Mouse (Mus musculus) C2C12 (cell line): ENCODE results near the gene Mst1. TPM values are rescaled to one million over a fixed set of nuclear protein-coding genes. Genes with fewer than 3 reads are reported as not detected.
A peak's percentile ranks its signal among the peaks of the same experiment; 100 is the strongest.

Experiments
- H3K27me3 ChIP-seq: one replicate; pipeline ENCODE4 v1.6.1; 2011; ENCODE audit not compliant: control insufficient read depth, insufficient read depth, insufficient read length
- H3K36me3 ChIP-seq: one replicate; pipeline ENCODE4 v1.6.1; 2011; ENCODE audit not compliant: control insufficient read depth, insufficient read depth
- H3K4me3 ChIP-seq: one replicate; pipeline ENCODE4 v1.5.1; 2011; ENCODE audit warnings: mild to moderate bottlenecking, control low read depth; ENCODE audit not compliant: poor library complexity, insufficient read depth, severe bottlenecking
- H3K79me2 ChIP-seq: one replicate; pipeline ENCODE4 v1.6.1; 2011; ENCODE audit not compliant: control insufficient read depth, insufficient read depth
- H3K79me3 ChIP-seq: one replicate; pipeline ENCODE4 v1.6.1; 2011; ENCODE audit warnings: low read depth, control low read depth
- H3ac ChIP-seq: one replicate; pipeline ENCODE3; 2011; ENCODE audit warnings: low read depth; ENCODE audit not compliant: control insufficient read depth, insufficient read length
- CEBPB ChIP-seq: IDR thresholded peaks from one replicate; pipeline ENCODE4 v1.6.1; 2011; ENCODE audit warnings: low read depth, mild to moderate bottlenecking, control low read depth, moderate library complexity
- CTCF ChIP-seq: IDR thresholded peaks from one replicate; pipeline ENCODE4 v1.5.1; 2011; ENCODE audit not compliant: control insufficient read depth, insufficient read depth, insufficient read length
- FOSL1 ChIP-seq: IDR thresholded peaks from one replicate; pipeline ENCODE4 v1.8.0; 2011; ENCODE audit warnings: mild to moderate bottlenecking, low read length; ENCODE audit not compliant: poor library complexity, insufficient read depth, severe bottlenecking
- MAX ChIP-seq: IDR thresholded peaks from one replicate; pipeline ENCODE4 v1.6.1; 2011; ENCODE audit warnings: mild to moderate bottlenecking, control low read depth
- MYOD1 ChIP-seq: IDR thresholded peaks from one replicate; pipeline ENCODE4 v1.6.1; 2011; ENCODE audit warnings: low read depth; ENCODE audit not compliant: control insufficient read depth, insufficient read length
- MYOG ChIP-seq: IDR thresholded peaks from one replicate; pipeline ENCODE4 v1.6.1; 2011; ENCODE audit not compliant: control insufficient read depth, insufficient read length; ENCODE audit errors: extremely low read depth
- USF1 ChIP-seq: IDR thresholded peaks from one replicate; pipeline ENCODE4 v1.6.1; 2011; ENCODE audit warnings: low read depth, mild to moderate bottlenecking, control low read depth, moderate library complexity
- polyA plus RNA-seq: library from polyadenylated mRNA; unstranded; fragments of >200 nt; fragmentation: generic; extraction: Trizol; gene quantifications from one replicate; pipeline ENCODE4 v1.2.1, GENCODE M21; 2012; ENCODE audit warnings: missing spikeins

The Mst1 gene
- polyA plus RNA-seq, 1 experiment: 0.09 TPM

DNA sequence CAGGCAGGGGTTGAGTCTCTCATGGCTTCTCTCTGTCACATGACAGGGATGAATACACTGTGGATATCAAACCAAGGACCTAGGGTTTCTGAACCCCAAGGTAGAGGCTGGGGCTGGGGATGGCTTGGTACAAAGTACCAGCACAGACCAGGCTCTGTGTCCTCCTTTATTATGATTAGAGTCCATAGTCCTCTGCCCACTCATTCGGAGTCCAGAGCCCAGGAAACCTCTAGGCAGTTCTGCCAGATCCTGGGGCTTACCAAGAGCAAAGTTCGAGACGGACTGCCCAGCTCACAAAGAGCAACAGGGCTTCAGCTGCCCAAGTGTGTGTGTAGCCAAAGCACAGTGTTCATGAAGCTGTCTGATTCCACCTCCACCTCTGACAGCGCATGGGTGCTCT, 5.0 kb downstream of the Mst1 start:
- no peak overlapping the region for H3ac ChIP-seq
- peaks cover 28% of the 10 kb centered on the region for H3K36me3 ChIP-seq
- no peaks in the 10 kb centered on the region for H3K79me3 ChIP-seq
- H3K79me2 ChIP-seq: no peaks in the 10 kb centered on the region
- TF ChIP-seq CTCF (no peak), FOSL1 (no peak), CEBPB (no peak), MAX (no peak)
- no peak overlapping the region for H3K4me3 ChIP-seq
- H3K27me3 ChIP-seq: no peaks in the 10 kb centered on the region

- TF ChIP-seq MYOG (no peak), MYOD1 (no peak), MAX (no peak), CEBPB (no peak), CTCF (no peak), USF1 (no peak), FOSL1 (no peak)
- Histone ChIP-seq H3K36me3 (peaks cover 22% of the 10 kb centered on the region), H3ac (no peak overlapping the region), H3K4me3 (no peak overlapping the region), H3K79me2 (peaks cover 12% of the 10 kb centered on the region), H3K27me3 (no peaks in the 10 kb centered on the region), H3K79me3 (peaks cover 2% of the 10 kb centered on the region)
These were observed 10.4 kb downstream of the Mst1 start for GRCm38 (mm10) chr9:108090611-108091120.

DNA sequence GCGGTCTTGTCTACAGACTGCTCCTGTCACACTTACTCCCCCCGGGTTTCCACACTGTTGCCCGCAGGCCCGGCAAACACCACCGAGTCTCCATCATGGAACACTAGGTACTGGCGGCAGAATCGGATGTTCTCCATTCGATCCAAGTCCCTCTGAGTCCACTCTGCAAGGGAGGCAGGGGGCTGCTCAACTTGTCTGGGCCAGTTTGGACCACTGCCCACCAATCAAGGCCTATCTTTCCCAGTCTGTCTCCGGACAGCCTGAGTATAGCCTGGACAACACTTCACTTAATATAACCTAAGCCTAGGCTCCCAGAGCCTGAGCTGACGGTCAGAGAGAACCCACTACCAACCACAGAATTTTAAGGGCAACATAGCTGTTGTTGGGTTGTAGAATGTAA, 13.3 kb downstream of the Mst1 start:
- Histone ChIP-seq H3K79me2 (peaks cover 12% of the 10 kb centered on the region), H3ac (peak overlapping the region; percentile 1), H3K36me3 (peaks cover 9% of the 10 kb centered on the region), H3K27me3 (no peaks in the 10 kb centered on the region), H3K4me3 (peak overlapping the region; percentile 69), H3K79me3 (peaks cover 2% of the 10 kb centered on the region)
- TF ChIP-seq MYOG: no peak
- TF ChIP-seq FOSL1: no peak
- TF ChIP-seq CEBPB: no peak
- no peak for TF ChIP-seq CTCF

GRCm38 (mm10) chr9:108094184-108094941, 14.1 kb downstream of the Mst1 start, which contains the start of gene Apeh:
Gene Apeh (minus strand): TSS chr9:108094606.
- H3K79me2 ChIP-seq: peaks cover 12% of the 10 kb centered on the region
- no peaks in the 10 kb centered on the region for H3K27me3 ChIP-seq
- H3ac ChIP-seq: peak within 1 kb of the TSS; percentile 85
- peaks cover 2% of the 10 kb centered on the region for H3K79me3 ChIP-seq
- peak within 1 kb of the TSS; percentile 69 for H3K4me3 ChIP-seq
- H3K36me3 ChIP-seq: peaks cover 4% of the 10 kb centered on the region
- TF ChIP-seq MYOG (no peak), CEBPB (no peak), MAX (no peak), USF1 (no peak), CTCF (no peak), FOSL1 (no peak), MYOD1 (no peak)

DNA sequence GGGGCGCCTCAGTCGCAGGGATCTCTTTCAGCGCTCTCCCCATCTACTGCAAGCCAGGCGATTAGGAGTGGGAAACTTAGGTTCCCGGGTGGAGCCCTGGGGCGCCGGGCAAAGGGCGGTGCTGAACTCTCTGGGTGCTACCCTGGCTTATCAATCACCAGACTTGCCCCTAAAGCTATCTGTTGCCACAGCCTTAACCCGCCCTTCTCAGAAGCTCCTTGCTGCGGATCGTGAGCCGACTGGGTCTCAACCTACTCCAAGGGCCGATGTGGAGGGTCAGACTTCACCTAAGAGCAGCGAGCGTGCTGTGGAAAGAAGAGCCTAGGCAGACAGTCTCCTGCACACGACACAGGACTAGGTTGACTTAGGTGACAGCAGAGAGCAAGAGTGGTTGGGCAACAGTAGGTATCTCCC, 14.8 kb downstream of the Mst1 start:
- peak overlapping the region; percentile 28 for H3K4me3 ChIP-seq
- H3K79me3 ChIP-seq: peaks cover 2% of the 10 kb centered on the region
- no peaks in the 10 kb centered on the region for H3K27me3 ChIP-seq
- peaks cover 12% of the 10 kb centered on the region for H3K79me2 ChIP-seq
- TF ChIP-seq MAX: no peak
- no peak for TF ChIP-seq MYOD1
- TF ChIP-seq FOSL1: no peak
- no peak for TF ChIP-seq USF1
- TF ChIP-seq MYOG: no peak
- TF ChIP-seq CEBPB: no peak
- TF ChIP-seq CTCF: no peak
- H3K36me3 ChIP-seq: peaks cover 4% of the 10 kb centered on the region
- peak overlapping the region; percentile 44 for H3ac ChIP-seq

DNA sequence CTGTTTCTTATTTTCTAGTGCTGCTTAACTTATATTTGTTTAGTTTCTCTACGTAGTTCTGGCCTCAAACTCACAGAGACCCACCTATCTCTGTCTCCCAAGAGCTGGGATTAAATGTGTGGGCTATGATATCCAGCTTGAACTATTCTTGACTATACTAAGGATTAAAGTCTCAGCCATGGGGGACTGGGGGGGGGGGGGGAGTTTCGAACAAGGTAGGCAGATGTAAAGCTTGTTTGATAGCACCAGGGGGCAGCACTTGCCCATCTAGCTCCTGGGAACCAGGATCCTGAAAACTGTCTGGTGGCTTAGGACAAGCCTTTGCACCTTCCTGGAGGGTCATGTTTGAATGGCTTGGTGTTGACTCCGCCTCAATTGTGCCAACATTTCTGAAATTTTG, 15.3 kb downstream of the Mst1 start:
- Histone ChIP-seq H3ac (no peak overlapping the region), H3K36me3 (peaks cover 5% of the 10 kb centered on the region), H3K27me3 (no peaks in the 10 kb centered on the region), H3K4me3 (peak overlapping the region; percentile 28), H3K79me2 (peaks cover 12% of the 10 kb centered on the region), H3K79me3 (peaks cover 2% of the 10 kb centered on the region)
- peak; percentile 55 for TF ChIP-seq CTCF
- TF ChIP-seq USF1: no peak
